Mouse (Mus musculus) heart, postnatal 36 days (tissue): Measurements from ENCODE around the gene Galp. TPM values are rescaled to one million over a fixed set of nuclear protein-coding genes. Genes with fewer than 3 reads are reported as not detected.

Source experiments
- DNase-seq, 2 experiments: peaks; one replicate each; pipeline ENCODE4 v3.0.0; 2021 to 2022
- intact Hi-C: fragments of 180-260 bp; cut with DNase I; formaldehyde crosslinking; loops from one replicate; pipeline ENCODE4 v1.15.1; 2025
- total RNA-seq, 2 experiments: library from RNA; stranded (reverse); gene quantifications; 2 replicates each; pipeline ENCODE4 v1.2.3; 2021

Gene Galp
- total RNA-seq, result not detected

DNA sequence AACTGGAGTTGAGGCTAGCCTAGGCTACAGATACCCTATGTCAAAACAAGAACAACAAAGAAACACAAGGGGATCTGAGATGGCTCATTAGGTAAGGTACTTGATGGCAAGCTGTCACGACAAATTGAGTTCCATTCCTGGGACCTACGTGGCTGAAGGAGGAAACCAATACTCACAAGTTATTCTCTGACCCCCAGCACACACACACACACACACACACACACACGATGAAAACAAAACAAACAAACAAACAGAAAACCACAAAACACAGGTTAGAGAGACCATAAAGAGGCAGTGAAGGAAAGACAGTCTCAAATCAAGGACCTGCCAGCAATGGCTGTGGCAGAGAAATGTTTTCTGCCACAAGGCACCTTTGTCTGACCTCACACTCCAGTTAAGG lies at the start of gene Galp:
Gene Galp (plus strand): TSS at position 301 of the 400 bp plus-strand sequence.
- intact Hi-C loops, result no loop called here
- no peak for DNase-seq

DNA sequence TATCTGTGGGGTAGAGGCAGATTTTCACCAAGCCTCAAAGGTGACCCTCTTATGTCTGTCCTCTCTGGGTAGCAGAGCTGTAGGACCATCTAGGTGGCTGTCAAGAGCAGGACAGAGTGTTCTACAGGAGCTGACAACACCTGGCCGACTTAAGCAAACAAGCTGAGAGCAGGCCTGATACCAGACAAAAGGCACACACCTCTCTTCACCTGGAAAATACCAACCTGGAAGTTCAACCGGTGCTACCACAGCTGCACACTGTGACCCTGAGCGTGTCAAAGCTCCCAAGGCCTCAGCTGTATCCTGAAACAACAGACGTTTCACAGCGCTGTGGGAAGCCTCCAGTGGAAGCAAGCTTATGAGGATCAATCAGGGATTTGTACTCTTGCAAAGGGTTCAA lies 49.2 kb upstream of the Galp start:
- intact Hi-C loops, result loop anchor here (10.0 kb wide), 1 partner anchor 267 kb away; the partner anchor contains the start of gene Gm20715
- DNase-seq, result no peak

DNA sequence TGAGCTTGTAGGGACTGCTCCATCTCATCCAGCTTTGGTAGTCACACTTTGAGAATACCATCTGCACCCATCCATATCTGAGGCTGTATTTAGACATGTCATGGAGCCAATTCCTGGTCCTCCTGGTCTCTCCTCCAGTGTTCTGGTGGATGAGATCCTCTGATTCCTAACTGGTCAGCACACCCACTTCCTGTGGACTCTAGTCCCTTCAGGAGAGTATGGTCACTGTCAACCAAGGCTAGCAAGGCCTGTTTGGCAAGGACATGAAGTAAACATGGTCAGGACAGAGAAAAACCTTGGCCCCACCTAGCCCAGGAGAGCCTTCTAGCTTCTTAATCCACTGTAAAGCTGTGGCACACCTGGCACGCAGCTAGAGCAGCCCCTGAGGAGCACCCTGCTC lies 45.6 kb upstream of the Galp start:
- intact Hi-C loops, result loop anchor here (2.0 kb wide), 1 partner anchor 24 kb away; no protein-coding TSS in a partner anchor
- DNase-seq, result no peak

DNA sequence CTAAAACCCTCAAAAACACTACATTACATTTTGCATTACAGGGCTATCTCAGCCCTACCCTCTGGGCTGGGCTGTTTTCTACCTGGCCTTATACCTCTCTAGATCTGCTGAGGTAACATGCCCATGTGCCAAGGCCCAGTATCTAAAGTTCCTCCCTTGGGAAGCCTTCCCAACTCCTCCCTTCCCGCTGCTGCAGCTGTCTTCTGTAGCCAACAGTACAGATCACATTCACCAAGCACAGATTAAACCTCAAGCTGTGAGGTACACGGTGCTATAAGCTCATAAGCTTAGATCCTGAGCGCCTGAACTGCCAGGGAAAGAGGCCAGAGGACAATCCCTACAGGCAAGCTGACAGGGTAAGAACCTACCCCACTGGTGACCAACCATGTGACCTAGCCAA lies 44.9 kb upstream of the Galp start:
- no peak for DNase-seq
- intact Hi-C loops, result no loop called here

DNA sequence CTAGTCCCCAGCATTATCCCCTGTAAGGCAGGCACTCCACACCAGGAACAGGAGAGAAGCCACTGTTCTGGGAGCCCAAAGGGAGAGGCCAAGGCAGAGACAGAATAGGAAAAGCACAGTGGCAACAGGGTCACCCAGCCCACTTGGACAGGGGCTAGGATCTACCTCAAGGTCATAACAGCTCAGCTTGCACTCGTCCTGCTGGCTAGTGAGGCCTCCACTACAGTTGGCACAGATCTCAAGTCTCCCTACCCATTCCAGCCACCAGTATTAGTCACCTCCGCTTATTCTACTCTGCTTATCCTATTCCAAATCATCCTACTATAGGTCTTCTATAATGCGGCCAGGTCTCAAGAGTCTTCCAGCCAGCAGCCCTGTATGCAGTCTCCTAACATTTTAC lies 43.8 kb upstream of the Galp start:
- DNase-seq, result no peak
- intact Hi-C loops, result no loop called here

DNA sequence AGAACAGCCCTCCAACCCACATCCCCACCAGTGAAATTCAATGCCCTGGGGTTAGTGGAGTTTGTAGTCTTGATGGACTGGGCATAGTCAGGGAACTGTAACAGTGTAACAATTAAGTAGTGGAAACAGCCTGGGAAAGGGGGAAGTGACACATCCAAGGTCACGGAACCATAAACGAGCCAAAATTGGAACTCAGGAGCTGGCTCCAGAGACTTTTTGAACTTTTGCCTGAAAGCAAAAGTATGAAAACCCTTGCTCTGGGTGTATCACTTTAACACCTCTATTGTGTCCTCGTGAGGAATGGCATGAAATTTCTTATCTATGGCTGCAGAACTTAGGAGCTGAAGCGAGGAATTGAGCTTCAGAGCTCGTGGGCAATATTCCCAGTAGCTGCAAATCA lies 42.7 kb upstream of the Galp start:
- intact Hi-C loops, result no loop called here
- DNase-seq, result no peak

DNA sequence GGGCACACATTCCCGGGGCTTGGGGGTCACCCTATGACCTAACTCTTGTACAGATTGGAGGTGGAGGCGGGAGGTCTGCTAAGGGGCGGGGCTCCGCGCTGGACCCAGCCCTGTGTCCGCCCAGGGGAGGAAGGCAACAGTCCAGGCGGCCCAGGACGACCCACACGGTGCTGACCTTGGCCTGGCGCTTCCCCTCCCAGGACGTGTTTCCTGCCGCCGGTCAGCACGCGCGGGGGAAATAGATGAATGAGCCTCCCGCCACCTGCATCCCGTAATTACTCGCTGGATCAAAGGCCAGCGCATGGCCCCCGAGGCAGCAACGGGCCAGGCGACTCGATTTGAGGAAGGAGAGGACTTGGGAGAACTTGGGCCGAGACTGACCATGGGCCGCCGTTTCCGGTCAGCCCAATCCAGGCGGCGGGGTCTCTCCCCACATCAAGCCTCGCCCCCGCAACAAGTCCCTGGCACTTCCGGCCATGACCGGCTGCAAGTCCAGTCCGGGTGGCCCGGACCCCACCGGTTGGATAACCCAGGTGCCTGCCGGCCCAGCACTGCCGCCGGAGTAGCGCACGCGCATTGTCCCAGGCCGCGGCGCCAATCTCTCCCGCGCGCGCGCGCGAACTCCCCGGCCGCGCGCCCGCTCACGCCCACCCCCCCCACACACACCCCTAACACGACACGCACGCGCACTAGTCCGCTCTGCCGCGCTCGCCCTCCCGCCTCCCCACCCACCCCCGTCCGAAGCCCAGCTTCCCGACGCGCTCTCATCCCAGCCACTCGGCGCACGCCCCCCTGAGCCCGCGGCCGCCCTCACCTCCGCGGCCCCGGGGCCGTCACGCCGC lies 41.6 kb upstream of the Galp start:
- intact Hi-C loops, result no loop called here

DNA sequence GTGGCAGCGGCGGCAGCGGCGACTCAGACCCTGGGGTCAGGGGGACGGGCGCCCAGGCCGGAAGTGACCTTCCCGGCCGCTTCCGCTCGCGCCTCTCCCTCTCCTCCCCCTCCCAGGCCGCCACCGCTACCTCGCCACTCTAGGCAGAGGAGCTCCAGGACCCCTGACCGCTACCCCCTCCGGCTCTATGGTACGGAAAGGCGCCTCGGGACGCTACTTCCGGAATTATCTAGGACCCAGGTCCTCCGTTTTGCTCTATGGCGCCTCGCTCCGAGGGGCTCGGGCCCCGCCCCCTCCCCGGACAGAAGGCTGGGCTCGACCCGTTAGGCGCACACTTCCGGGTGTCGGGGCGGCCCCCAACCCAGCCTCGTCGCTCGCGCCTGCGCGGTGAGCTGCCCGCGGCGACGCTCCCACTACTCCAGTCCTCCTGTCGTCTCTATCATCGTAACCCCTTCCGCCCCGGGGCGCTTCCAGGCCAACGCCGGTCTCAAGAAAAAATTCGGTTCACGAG lies 40.9 kb upstream of the Galp start, which contains the start of gene Zfp787:
Gene Zfp787 (minus strand): TSS at position 97 of the 511 bp plus-strand sequence.
- DNase-seq, result peak; percentile 93 to 97
- intact Hi-C loops, result loop anchor here (1.0 kb wide), 1 partner anchor 15 kb away; no protein-coding TSS in a partner anchor

More for the DNA sequence above, 41.6 kb upstream of the Galp start:
- peak; percentile 80 to 92 for DNase-seq

DNA sequence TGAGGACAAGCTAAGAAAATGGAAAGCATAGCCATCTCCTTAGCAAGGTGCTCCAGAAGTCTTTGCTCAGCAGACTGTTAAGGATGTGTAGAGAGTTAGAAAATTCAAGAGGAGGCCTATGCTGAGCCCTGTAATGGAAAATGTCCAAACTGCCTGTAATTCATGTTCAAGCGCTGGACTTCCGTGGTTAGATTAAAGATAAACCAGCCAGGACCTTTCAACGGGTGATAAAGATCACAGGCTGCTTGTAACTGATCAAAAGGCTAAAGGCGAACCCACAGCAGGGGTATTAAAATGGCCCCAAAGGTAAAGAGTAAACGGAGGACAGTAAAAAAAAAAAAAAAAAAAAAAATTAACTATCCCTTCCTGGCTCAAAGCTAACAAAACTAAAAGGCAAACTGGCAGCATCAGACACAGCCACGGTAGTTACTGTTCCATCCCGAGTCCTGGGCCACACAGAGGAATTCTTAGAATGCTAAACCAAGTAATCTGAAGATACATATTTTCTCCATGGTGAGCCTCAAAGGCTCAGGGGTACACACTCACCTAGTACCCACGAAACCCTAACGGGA lies 39.9 kb upstream of the Galp start:
- intact Hi-C loops, result loop anchor here (1.0 kb wide), 1 partner anchor 14 kb away; no protein-coding TSS in a partner anchor
- DNase-seq, result no peak

DNA sequence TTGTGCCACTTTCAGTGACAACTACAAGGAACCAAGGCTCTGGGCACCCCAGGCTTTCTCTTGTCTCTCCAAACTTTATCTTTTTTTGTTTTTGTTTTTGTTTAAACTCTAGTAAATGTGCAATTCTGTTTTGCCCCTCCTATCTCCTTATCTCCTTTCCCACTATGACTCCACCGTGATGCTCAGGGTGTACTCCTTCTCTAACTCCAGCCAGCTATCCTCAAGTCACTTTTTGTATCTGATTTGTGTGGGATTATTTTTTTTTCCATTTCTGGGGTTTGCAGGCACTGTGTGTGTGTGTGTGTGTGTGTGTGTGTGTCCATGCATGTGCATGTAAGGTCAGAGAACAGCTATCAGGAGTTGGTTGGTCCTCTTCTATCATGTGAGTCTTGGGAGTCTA lies 39.4 kb upstream of the Galp start:
- DNase-seq, result no peak
- intact Hi-C loops, result no loop called here

DNA sequence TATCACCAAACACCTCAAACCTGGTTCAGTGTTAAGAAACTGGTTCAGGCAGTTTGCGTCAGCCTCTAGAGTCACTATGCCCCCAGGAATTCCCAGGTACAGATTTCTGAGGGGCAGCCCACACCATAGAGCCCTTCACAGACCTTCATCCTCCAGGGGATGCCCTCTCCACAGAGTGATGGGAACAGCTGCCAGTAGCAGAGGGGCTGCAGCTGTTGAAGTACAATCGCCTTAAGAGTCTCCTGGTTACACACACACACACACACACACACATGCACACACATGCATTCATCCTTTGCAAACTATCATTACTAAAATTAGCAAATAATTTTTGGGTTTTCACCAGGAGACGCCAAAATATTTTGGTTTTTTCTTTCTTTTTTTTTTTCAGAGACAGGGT lies 37.3 kb upstream of the Galp start:
- no peak for DNase-seq
- intact Hi-C loops, result no loop called here

DNA sequence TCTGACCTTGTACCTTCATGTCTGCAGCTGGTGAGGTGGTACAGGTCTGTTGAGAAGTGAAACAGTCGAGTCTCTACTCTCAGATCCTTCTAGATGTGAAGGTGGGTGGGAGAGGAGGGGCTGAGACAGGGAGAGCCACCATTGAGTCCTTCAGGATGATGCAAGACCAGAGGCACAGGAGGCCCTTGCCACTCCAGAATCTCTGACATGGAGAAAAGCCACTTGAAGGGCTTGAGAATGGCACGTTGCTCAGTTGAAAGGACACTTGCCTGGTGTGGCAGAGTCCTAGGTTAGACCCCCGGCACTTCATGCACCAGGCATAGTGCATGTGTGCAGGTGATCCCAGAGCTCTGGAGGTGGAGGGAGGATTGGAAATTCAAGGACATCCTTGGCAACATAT lies 35.3 kb upstream of the Galp start:
- no peak for DNase-seq
- intact Hi-C loops, result no loop called here

DNA sequence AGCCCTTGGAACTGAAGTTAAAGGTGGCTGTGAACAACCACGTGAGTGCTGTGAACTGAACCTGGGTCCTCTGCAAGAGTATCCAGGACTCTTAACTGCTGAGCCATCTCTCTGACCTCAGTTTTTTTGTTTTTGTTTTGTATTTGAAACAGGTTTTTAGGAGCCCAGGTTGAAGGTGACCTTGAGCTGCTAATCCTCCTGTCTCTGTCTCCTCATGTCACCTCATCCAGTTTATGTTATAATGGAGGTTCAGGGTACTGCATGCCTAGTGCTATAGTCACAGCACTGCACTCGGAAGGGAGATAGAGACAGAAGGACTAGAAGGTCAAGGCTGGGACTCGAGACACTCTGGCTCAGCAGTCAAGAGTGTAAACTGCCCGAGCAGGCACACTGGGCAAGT lies 34.7 kb upstream of the Galp start:
- intact Hi-C loops, result no loop called here
- DNase-seq, result no peak

DNA sequence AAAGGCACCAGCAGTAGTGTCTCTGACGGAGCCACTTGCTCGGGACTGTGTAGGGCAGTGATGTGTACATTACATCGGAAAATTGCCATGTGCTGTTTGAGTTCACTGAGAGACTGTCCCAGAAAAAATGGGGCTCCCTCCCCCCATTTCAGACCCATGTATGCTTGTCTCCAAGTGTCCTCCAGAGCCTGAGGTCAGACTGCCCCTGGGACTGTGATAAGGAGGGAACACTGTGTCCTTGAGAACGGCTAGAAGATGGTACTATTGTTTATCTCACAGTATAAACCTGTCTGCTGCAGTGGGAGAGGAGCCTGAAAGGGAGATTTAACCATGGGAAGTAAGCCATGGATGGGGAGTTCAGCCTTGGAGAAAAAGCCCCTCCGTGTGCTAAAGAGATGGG lies 32.2 kb upstream of the Galp start:
- DNase-seq, result no peak
- intact Hi-C loops, result no loop called here

DNA sequence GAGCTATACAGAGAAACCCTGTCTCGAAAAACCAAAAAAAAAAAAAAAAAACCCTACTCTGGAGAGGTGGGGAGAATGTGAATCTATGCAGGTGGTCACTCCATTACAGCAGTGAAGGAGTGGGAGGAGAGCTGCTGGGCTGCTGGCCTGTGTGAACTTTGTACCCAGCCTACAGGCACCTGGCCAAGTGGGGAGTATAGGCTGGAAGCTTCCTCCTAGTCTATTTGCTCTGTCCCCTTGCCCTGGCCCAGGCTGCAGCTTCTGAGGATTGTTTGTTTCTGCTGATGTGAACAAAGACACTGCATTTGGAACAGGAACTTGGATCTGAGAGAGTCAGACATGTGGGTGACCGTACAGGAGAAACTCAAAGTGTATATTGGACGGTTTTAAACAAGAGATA lies 27.5 kb upstream of the Galp start:
- no peak for DNase-seq
- intact Hi-C loops, result no loop called here

DNA sequence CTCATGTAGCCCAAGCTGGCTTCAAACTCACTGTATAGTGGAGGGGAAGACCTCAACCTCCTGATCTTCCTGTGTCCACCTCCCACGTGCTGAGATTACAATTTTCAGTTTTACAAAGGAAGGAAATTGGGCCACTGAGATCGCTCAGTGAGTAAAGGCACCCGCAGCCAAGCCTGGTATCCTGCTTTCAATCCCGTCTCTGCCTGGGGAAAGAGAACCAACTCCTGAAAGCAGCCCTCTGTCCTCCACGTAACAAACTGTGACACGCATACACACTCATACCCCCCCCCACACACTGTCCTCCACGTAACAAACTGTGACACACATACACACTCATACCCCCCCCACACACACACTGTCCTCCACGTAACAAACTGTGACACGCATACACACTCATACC lies 26.5 kb upstream of the Galp start:
- intact Hi-C loops, result loop anchor here (5.0 to 10.0 kb wide), 2 partner anchors 112 to 214 kb away; partner anchors contain the start of gene Zfp28
- DNase-seq, result no peak

DNA sequence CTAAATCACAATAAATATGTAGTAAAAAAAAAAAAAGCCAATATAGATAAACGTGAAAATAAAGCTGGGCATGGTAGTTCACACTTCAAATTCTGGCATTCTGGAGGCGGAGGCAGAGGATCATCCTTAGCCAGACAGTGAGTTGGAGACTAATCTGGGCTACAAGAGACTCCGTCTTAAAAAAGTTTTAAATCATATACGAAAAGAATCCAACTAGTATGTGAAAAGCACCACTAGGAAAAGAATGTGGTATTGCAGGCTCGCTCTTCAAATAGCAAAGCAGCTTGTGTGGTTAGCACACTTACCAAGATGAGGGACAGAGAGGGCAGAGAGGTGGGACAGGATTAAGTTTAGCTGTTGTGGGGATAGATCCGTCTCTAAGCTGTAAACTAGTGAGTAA lies 26.0 kb upstream of the Galp start:
- intact Hi-C loops, result loop anchor here (1.0 to 10.0 kb wide), 4 partner anchors 15 to 214 kb away; partner anchors contain the start of gene Zfp28
- DNase-seq, result no peak

DNA sequence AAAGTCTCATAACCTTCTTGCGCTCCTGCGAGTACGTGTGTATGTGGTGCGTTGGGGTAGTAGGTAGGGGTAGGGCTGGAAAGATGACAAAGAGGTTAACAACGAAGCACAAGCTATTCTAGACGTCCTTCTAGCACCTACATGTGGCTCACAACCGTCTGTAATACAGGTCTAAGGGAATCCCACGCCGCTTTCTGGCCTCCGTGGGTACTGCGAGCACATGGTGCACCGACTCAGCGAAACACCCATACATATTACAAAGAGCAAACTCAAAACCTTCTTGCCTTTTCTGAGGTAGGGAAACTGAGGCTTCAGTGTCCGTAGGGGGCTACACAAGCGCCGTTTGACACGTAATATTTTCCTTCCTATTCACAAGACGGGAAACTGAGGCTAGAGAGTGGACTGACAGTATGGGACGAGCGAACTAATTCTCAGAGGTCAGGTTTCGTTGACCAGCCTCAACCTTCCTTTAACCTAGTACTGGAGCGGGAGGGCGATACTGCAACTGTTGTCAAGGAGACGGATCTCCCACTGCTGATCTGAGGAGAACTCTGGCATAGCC lies 25.4 kb upstream of the Galp start:
- DNase-seq, result peak; percentile 62 to 63
- intact Hi-C loops, result loop anchor here (1.0 to 10.0 kb wide), 4 partner anchors 15 to 213 kb away; partner anchors contain the start of gene Zfp28

DNA sequence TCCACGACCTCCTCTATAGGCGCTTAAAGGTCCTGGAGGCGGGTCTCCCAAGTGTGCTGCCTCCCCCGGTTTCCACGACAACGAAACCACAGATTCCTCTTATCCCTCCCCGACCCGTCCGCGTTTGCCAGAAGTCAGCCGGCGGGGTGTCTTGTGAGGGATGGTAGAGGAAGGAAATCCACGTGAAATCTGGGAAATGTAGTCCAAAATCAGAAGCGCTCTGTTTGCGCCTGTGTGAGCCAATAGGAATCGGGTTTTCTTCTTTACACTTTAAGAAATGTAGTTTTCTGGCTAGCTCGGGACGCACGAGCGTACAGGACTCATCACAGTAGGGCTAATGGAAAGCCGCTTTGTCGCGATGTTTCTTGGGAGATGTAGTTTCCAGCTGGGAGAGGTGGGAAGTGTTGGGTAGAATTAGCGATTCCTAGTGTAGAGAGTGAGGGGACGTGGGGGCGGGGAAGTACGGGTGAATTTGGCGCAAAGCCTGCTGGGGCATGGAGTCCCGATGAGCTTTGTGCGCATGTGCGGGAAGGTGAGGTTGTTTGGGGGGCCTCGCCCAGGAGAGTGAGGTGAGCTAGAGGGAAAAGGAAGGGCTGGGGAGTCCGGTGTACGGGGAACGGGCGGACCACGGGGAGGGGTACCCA lies 24.8 kb upstream of the Galp start, which contains the start of gene Zfp444:
Gene Zfp444 (plus strand): TSS at position 221 of the 644 bp plus-strand sequence.
- intact Hi-C loops, result loop anchor here (5.0 to 10.0 kb wide), 2 partner anchors 110 to 213 kb away; partner anchors contain the start of gene Zfp28
- DNase-seq, result peak; percentile 94 to 95

DNA sequence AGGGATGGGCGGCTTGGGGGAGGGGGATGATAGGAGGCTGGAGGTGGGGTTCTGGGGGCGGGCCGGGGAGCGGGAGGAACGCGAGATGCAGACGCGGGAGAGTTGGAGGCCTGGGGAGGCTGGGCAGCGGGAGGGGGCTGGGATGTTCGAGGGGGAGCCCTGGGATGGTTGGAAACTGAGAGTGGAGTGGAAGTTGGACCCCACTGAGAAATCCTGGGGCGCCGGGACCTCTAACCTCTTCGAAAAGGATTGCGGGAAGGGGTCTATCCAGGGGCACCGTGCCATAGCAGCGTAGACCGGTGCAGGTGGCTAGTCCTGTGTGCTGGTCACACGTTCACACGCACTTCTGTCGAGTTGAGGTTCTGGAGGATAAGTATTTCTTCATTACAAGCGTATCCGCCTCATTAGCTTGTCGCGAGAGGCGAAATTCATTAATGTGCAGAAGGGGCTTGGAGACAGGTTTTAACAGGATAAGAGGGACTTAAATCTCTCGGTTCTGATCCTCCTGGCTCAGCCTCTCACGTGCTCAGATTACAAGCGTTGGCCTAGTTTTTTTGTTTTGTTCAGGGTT lies 24.1 kb upstream of the Galp start:
- intact Hi-C loops, result loop anchor here (5.0 to 10.0 kb wide), 2 partner anchors 110 to 212 kb away; partner anchors contain the start of gene Zfp28

More for the DNA sequence above, 24.1 kb upstream of the Galp start:
- DNase-seq, result no peak
